Mouse (Mus musculus) limb, embryonic 13.5 days (tissue): ENCODE measurements around the gene Pik3r2. TPM values are rescaled to one million over a fixed set of nuclear protein-coding genes. Genes with fewer than 3 reads are reported as not detected.

Experiments used
- ATAC-seq: fragments of 200-750 bp; cut with Nextera tagmentation; 2 replicates; pipeline ENCODE4 v1.8.0; 2017; ENCODE audit warnings: low read depth, moderate number of reproducible peaks, moderate TSS enrichment; ENCODE audit not compliant: low FRiP score
- H3K27ac ChIP-seq: fragments of 300-500 bp; sonication (generic); 2 replicates; pipeline ENCODE4 v1.5.1; 2015; ENCODE audit warnings: inconsistent platforms, mild to moderate bottlenecking, moderate library complexity
- H3K27me3 ChIP-seq: fragments of 300-500 bp; sonication (generic); 2 replicates; pipeline ENCODE4 v1.6.1; 2015; ENCODE audit warnings: mild to moderate bottlenecking, inconsistent platforms
- H3K36me3 ChIP-seq: fragments of 300-500 bp; sonication (generic); 2 replicates; pipeline ENCODE4 v1.6.1; 2015; ENCODE audit warnings: inconsistent platforms, mild to moderate bottlenecking, moderate library complexity
- H3K4me1 ChIP-seq: fragments of 300-500 bp; sonication (generic); 2 replicates; pipeline ENCODE4 v1.6.1; 2015; ENCODE audit warnings: inconsistent platforms
- H3K4me2 ChIP-seq: fragments of 300-500 bp; sonication (generic); replicated peaks from 2 replicates; pipeline ENCODE4 v1.6.1; 2015; ENCODE audit warnings: inconsistent platforms, mild to moderate bottlenecking, moderate library complexity
- H3K4me3 ChIP-seq: fragments of 300-500 bp; sonication (generic); 2 replicates; pipeline ENCODE4 v1.5.1; 2015; ENCODE audit warnings: moderate library complexity, mild to moderate bottlenecking, inconsistent platforms
- H3K9ac ChIP-seq: fragments of 300-500 bp; sonication (generic); 2 replicates; pipeline ENCODE4 v1.6.1; 2015; ENCODE audit warnings: mild to moderate bottlenecking, inconsistent platforms
- H3K9me3 ChIP-seq: fragments of 300-500 bp; sonication (generic); 2 replicates; pipeline ENCODE4 v1.6.1; 2016; ENCODE audit warnings: inconsistent platforms
- WGBS: fragments of 180-500 bp; shearing (Covaris S2); methylation state at CpG from one replicate; pipeline ENCODE4 v1.1.7; 2015; 5-methylcytosine and 5-hydroxymethylcytosine counted together
- polyA plus RNA-seq: library from polyadenylated mRNA; unstranded; fragments of >200 nt; fragmentation: Nextera tagmentation; extraction: Ambion mirVana; gene quantifications from 2 replicates; pipeline ENCODE4 v1.2.1, GENCODE M21; 2015

The Pik3r2 gene
- polyA plus RNA-seq, 1 experiment from 2014 or later = 81.3 TPM

GRCm38 (mm10) chr8:70769359-70769758, 7.2 kb downstream of the Pik3r2 start:
- no peaks in the 10 kb centered on the region for H3K27me3 ChIP-seq
- H3K4me2 ChIP-seq = no peak overlapping the region
- peaks cover 36% of the 10 kb centered on the region for H3K4me1 ChIP-seq
- no peak overlapping the region for H3K4me3 ChIP-seq
- H3K27ac ChIP-seq = no peak overlapping the region
- 7% methylated on average over 26 of the region's 26 CpGs for WGBS
- H3K9me3 ChIP-seq = no peaks in the 10 kb centered on the region
- peak; percentile 70 for ATAC-seq
- H3K9ac ChIP-seq = no peak overlapping the region
- peaks cover 66% of the 10 kb centered on the region for H3K36me3 ChIP-seq

GRCm38 (mm10) chr8:70768956-70769355, 7.6 kb downstream of the Pik3r2 start:
- Histone ChIP-seq H3K27me3 (no peaks in the 10 kb centered on the region), H3K9ac (no peak overlapping the region), H3K27ac (no peak overlapping the region), H3K4me1 (peaks cover 32% of the 10 kb centered on the region), H3K4me3 (no peak overlapping the region), H3K36me3 (peaks cover 65% of the 10 kb centered on the region), H3K4me2 (no peak overlapping the region), H3K9me3 (no peaks in the 10 kb centered on the region)
- no peak for ATAC-seq
- 86% methylated on average over 16 of the region's 16 CpGs for WGBS

GRCm38 (mm10) chr8:70768231-70768776, 8.2 kb downstream of the Pik3r2 start:
- H3K9me3 ChIP-seq = no peaks in the 10 kb centered on the region
- H3K36me3 ChIP-seq = peaks cover 59% of the 10 kb centered on the region
- WGBS = 94% methylated on average over 32 of the region's 32 CpGs
- no peaks in the 10 kb centered on the region for H3K27me3 ChIP-seq
- H3K4me1 ChIP-seq = peaks cover 26% of the 10 kb centered on the region
- H3K4me3 ChIP-seq = no peak overlapping the region
- no peak overlapping the region for H3K27ac ChIP-seq
- no peak overlapping the region for H3K4me2 ChIP-seq
- H3K9ac ChIP-seq = no peak overlapping the region
- no peak for ATAC-seq

GRCm38 (mm10) chr8:70767503-70767902, 9.0 kb downstream of the Pik3r2 start:
- ATAC-seq = no peak
- Histone ChIP-seq H3K9me3 (no peaks in the 10 kb centered on the region), H3K4me1 (peaks cover 18% of the 10 kb centered on the region), H3K36me3 (peaks cover 51% of the 10 kb centered on the region), H3K4me2 (no peak overlapping the region), H3K9ac (no peak overlapping the region), H3K27me3 (no peaks in the 10 kb centered on the region), H3K4me3 (no peak overlapping the region), H3K27ac (no peak overlapping the region)
- 85% methylated on average over 6 of the region's 6 CpGs for WGBS

GRCm38 (mm10) chr8:70766571-70767440, 9.7 kb downstream of the Pik3r2 start:
- peaks cover 48% of the 10 kb centered on the region for H3K36me3 ChIP-seq

GRCm38 (mm10) chr8:70765838-70766570, 10.5 kb downstream of the Pik3r2 start:
- H3K27me3 ChIP-seq = no peaks in the 10 kb centered on the region
- ATAC-seq = no peak
- H3K9me3 ChIP-seq = no peaks in the 10 kb centered on the region
- H3K4me3 ChIP-seq = peak overlapping the region; percentile 50
- WGBS = 2% methylated on average over 34 of the region's 34 CpGs
- H3K27ac ChIP-seq = no peak overlapping the region
- H3K4me2 ChIP-seq = peak overlapping the region; percentile 91
- H3K4me1 ChIP-seq = peaks cover 22% of the 10 kb centered on the region
- H3K9ac ChIP-seq = peak overlapping the region; percentile 73
- peaks cover 40% of the 10 kb centered on the region for H3K36me3 ChIP-seq

More at GRCm38 (mm10) chr8:70766571-70767440, 9.7 kb downstream of the Pik3r2 start:
- WGBS = 9% methylated on average over 21 of the region's 21 CpGs
- Histone ChIP-seq H3K27me3 (no peaks in the 10 kb centered on the region), H3K4me3 (peak overlapping the region; percentile 50), H3K9me3 (no peaks in the 10 kb centered on the region), H3K9ac (peak overlapping the region; percentile 73), H3K4me2 (peak overlapping the region; percentile 91), H3K27ac (peak overlapping the region; percentile 17; the same call in 1 of the 2 replicates), H3K4me1 (peaks cover 17% of the 10 kb centered on the region)
- peak; percentile 60 for ATAC-seq

GRCm38 (mm10) chr8:70765329-70765728, 11.2 kb downstream of the Pik3r2 start:
- H3K9ac ChIP-seq = peak overlapping the region; percentile 73
- H3K4me1 ChIP-seq = peaks cover 25% of the 10 kb centered on the region
- ATAC-seq = no peak
- H3K27me3 ChIP-seq = no peaks in the 10 kb centered on the region
- no peak overlapping the region for H3K27ac ChIP-seq
- H3K4me2 ChIP-seq = peak overlapping the region; percentile 91
- no peaks in the 10 kb centered on the region for H3K9me3 ChIP-seq
- WGBS = 83% methylated on average over 9 of the region's 9 CpGs
- peaks cover 33% of the 10 kb centered on the region for H3K36me3 ChIP-seq
- peak overlapping the region; percentile 50 for H3K4me3 ChIP-seq

- Histone ChIP-seq H3K9ac (peak overlapping the region; percentile 14; the same call in 1 of the 2 replicates), H3K4me2 (peak overlapping the region; percentile 91; the same call in 1 of the 2 replicates), H3K27ac (no peak overlapping the region), H3K9me3 (no peaks in the 10 kb centered on the region), H3K4me1 (peaks cover 32% of the 10 kb centered on the region), H3K36me3 (peaks cover 27% of the 10 kb centered on the region), H3K27me3 (no peaks in the 10 kb centered on the region), H3K4me3 (no peak overlapping the region)
- WGBS = 93% methylated on average over 13 of the region's 13 CpGs
- ATAC-seq = no peak
Measured at GRCm38 (mm10) chr8:70764676-70765075, 11.8 kb downstream of the Pik3r2 start.

GRCm38 (mm10) chr8:70764026-70764425, 12.5 kb downstream of the Pik3r2 start:
- no peak for ATAC-seq
- 88% methylated on average over 8 of the region's 8 CpGs for WGBS
- Histone ChIP-seq H3K27ac (no peak overlapping the region), H3K4me2 (no peak overlapping the region), H3K4me3 (no peak overlapping the region), H3K9me3 (no peaks in the 10 kb centered on the region), H3K36me3 (peaks cover 22% of the 10 kb centered on the region), H3K27me3 (no peaks in the 10 kb centered on the region), H3K9ac (peak overlapping the region; percentile 14; the same call in 1 of the 2 replicates), H3K4me1 (peaks cover 38% of the 10 kb centered on the region)

GRCm38 (mm10) chr8:70763354-70763753, 13.2 kb downstream of the Pik3r2 start:
- H3K9me3 ChIP-seq = no peaks in the 10 kb centered on the region
- no peak overlapping the region for H3K4me3 ChIP-seq
- no peak for ATAC-seq
- H3K9ac ChIP-seq = no peak overlapping the region
- no peak overlapping the region for H3K4me2 ChIP-seq
- 9% methylated on average over 3 of the region's 3 CpGs for WGBS
- no peaks in the 10 kb centered on the region for H3K27me3 ChIP-seq
- H3K4me1 ChIP-seq = peaks cover 40% of the 10 kb centered on the region
- peaks cover 19% of the 10 kb centered on the region for H3K36me3 ChIP-seq
- no peak overlapping the region for H3K27ac ChIP-seq

GRCm38 (mm10) chr8:70762118-70762517, 14.4 kb downstream of the Pik3r2 start:
- peaks cover 22% of the 10 kb centered on the region for H3K36me3 ChIP-seq
- no peak for ATAC-seq
- H3K27ac ChIP-seq = no peak overlapping the region
- H3K9me3 ChIP-seq = no peaks in the 10 kb centered on the region
- 81% methylated on average over 1 of the region's 1 CpGs for WGBS
- H3K9ac ChIP-seq = no peak overlapping the region
- no peak overlapping the region for H3K4me2 ChIP-seq
- H3K4me1 ChIP-seq = peaks cover 40% of the 10 kb centered on the region
- no peaks in the 10 kb centered on the region for H3K27me3 ChIP-seq
- no peak overlapping the region for H3K4me3 ChIP-seq
